Mouse (Mus musculus): ENCODE data around the gene Rpl18a. TPM values are rescaled to one million over a fixed set of nuclear protein-coding genes. Genes with fewer than 3 reads are reported as not detected.

Rpl18a gene
- polyA plus RNA-seq, 1 experiment, result 5,695 TPM

DNA sequence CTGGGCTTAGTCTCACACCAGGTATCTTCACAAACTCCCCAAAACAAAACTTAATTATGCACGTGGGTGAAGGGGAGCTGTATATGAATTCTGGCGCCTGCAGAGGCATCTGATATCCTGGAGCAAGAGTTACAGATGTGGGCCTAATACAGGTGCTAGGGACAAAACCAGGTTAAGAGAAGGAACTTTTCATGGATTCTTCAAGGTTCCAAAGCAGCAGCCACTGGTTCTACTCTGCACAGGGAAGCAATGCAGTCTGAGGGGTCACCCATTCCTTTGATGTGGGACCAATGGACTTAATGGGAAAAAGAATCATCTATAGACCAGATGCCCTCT lies 2.9 kb downstream of the Rpl18a start:
- no peaks in the 10 kb centered on the region for H3K27me3 ChIP-seq (ENCODE audit: control insufficient read depth, insufficient read depth, insufficient read length)
- TF ChIP-seq MAX (IDR thresholded peaks at IDR 0.05; ENCODE audit: low read depth) (no peak), SRF (IDR thresholded peaks at IDR 0.05; ENCODE audit: control insufficient read depth, insufficient read length, low read depth) (no peak), TCF3 (IDR thresholded peaks at IDR 0.05; ENCODE audit: insufficient read length, low read depth) (no peak), USF1 (IDR thresholded peaks at IDR 0.05; ENCODE audit: low read depth) (no peak), MYOD1 (IDR thresholded peaks at IDR 0.05; ENCODE audit: control insufficient read depth in 1 of 3, insufficient read length in 2 of 3, low read depth in 2 of 3) (no peak), E2F4 (IDR thresholded peaks at IDR 0.05; ENCODE audit: insufficient read depth) (no peak), TCF12 (IDR thresholded peaks at IDR 0.05; ENCODE audit: insufficient read depth, poor library complexity, severe bottlenecking) (no peak), POLR2A (IDR thresholded peaks at IDR 0.05; ENCODE audit: insufficient read length, low read depth) (no peak), CEBPB (IDR thresholded peaks at IDR 0.05; ENCODE audit: insufficient read depth, poor library complexity, severe bottlenecking) (no peak), POLR2AphosphoS2 (IDR thresholded peaks at IDR 0.05; ENCODE audit: insufficient read length, low read depth) (no peak), MYOG (IDR thresholded peaks at IDR 0.05; ENCODE audit: control insufficient read depth in 1 of 3, insufficient read depth in 1 of 3, insufficient read length in 2 of 3, low read depth in 2 of 3) (no peak), REST (IDR thresholded peaks at IDR 0.05; ENCODE audit: insufficient read depth, insufficient read length) (no peak)
- no peak overlapping the region for H3K4me3 ChIP-seq

DNA sequence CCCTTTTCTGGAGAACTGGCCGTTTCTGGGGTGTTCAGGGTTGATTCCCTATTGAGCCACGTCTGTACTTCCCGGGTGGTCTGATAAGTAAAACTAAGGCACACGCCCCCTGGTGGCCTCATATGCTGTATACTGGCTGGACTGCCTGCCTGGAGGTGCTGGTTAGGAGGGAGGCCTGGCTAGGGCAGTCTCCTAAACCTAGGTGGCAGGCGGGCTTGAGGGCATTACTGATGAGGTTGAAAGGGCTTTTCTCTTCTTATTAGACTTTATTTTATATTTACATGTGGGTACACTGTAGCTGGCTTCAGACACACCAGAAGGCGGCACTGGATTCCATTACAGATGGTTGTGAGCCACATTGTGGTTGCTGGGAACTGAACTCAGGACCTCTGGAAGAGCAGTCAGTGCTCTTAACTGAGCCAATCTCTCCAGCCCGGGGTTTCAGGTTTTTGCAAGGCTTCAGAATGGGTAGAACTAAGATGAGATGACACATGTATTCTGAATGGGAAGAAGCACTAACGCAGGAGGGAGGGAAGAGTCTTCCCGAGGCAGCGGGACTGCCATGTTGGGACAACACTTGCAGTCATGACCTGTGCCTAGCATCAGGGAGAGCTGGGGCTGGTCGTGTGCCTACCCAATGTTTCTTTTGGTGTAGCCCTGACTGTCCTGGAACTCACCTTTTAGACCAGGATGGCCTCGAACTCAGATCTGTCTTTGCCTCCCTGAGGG lies 3.4 kb downstream of the Rpl18a start:
- no peak overlapping the region for H3K4me2 ChIP-seq (ENCODE audit: low read depth)
- no peak overlapping the region for H3K4me3 ChIP-seq
- no peak overlapping the region for H3ac ChIP-seq (ENCODE audit: control insufficient read depth, insufficient read length)
- H3K27me3 ChIP-seq (ENCODE audit: control insufficient read depth, insufficient read depth, insufficient read length), result no peaks in the 10 kb centered on the region
- H3K79me2 ChIP-seq (ENCODE audit: control insufficient read depth, insufficient read depth), result peaks cover 18% of the 10 kb centered on the region
- TF ChIP-seq CEBPB (IDR thresholded peaks at IDR 0.05; ENCODE audit: insufficient read depth, poor library complexity, severe bottlenecking) (no peak), POLR2A (IDR thresholded peaks at IDR 0.05; ENCODE audit: insufficient read length, low read depth) (no peak), TCF12 (IDR thresholded peaks at IDR 0.05; ENCODE audit: insufficient read depth, poor library complexity, severe bottlenecking) (no peak), E2F4 (IDR thresholded peaks at IDR 0.05; ENCODE audit: insufficient read depth) (no peak), MAX (IDR thresholded peaks at IDR 0.05; ENCODE audit: low read depth) (no peak), POLR2AphosphoS2 (IDR thresholded peaks at IDR 0.05; ENCODE audit: insufficient read length, low read depth) (peak; percentile 87)
- H3K36me3 ChIP-seq (ENCODE audit: control insufficient read depth, insufficient read depth), result peaks cover 21% of the 10 kb centered on the region

More for the DNA sequence above, 2.9 kb downstream of the Rpl18a start:
- Histone ChIP-seq H3K36me3 (ENCODE audit: control insufficient read depth, insufficient read depth) (peaks cover 21% of the 10 kb centered on the region), H3K79me2 (ENCODE audit: control insufficient read depth, insufficient read depth) (peaks cover 18% of the 10 kb centered on the region), H3ac (ENCODE audit: control insufficient read depth, insufficient read length) (no peak overlapping the region), H3K4me2 (ENCODE audit: low read depth) (no peak overlapping the region)

DNA sequence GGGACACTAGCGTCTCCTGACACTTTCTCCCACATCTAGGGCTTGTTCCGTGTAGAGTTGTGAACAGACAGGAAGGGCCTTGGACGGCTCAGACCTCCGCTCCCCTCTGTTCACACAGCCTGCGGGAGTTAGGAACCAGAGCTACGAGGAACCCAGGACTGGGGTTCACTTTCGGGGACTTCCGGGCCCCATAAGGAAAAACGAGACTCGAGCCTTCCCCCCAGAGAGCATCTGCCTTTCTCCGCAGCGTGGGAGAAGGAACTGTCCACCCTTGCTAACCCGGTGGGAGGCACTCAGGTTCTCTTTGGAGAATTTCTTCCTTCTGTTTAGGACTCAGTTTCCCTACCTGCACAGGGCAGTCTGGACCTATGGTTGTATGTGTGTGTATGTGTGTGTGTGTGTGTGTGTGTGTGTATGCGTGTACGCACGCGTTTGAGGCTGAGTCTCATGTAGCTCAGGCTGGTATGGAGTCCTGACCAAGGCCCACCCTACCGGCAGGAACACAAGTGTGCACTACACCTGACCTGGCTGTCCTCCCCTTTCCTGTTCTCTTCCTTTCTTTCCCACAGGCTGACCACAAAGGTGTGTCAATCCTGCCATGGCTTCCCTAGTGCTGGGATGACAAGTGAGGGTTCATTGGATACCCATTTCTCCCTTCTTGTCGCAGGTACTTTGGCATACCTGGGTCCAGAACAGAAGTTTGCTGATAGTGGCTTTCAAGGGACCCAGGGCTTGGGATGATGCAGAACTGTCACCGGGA lies 4.1 kb downstream of the Rpl18a start:
- no peak overlapping the region for H3K4me3 ChIP-seq
- no peaks in the 10 kb centered on the region for H3K27me3 ChIP-seq (ENCODE audit: control insufficient read depth, insufficient read depth, insufficient read length)

DNA sequence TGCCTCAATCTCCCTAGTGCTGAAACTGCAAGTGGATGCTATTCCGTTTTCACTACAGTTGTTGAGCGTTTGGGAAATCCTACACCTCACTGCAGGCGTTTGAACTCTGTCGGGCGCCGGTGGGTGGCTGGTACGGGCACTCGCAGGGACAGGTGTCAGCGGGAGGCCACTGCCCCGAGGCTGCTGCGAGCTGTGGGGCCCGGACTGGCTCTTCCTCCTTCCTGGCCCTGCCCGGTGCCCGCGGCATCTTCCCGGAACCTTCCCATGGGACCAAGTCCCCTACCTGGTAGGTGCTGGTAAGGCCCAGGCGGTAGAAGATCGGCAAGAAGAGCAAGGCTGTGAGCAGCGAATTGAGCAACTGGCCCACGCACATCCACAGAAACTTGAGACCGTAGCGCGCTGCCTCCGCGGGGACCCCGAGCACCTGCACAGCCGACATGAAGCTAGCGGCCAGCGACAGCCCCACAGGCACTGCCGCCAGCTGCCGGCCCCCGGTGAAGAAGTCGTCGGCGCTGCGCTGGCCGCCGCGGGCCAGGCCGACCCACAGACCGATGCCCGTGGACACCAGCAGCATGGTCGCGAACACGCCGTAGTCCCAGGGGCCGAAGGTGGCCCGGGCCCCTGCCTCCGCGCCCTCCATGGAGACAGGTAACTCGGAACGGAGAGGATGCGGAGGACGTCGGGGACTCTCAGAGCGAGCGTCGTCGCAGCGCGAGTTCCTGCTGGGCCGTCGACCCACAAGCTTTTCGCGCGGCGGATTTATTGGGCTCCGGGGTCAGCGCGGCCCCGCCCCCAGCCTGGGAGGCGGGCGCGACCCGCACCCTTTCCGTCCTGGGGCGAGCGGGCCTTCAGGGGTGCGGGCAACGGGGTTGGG lies 5.0 kb downstream of the Rpl18a start, which contains the start of gene Slc5a5:
TSS of gene Slc5a5 (minus strand) at position 736 of the 874 bp plus-strand sequence.
- peak; percentile 7 for TF ChIP-seq POLR2AphosphoS2 (IDR thresholded peaks at IDR 0.05; ENCODE audit: insufficient read length, low read depth)
- no peak for TF ChIP-seq USF1 (IDR thresholded peaks at IDR 0.05; ENCODE audit: low read depth)
- Histone ChIP-seq H3K36me3 (ENCODE audit: control insufficient read depth, insufficient read depth) (peaks cover 21% of the 10 kb centered on the region), H3K4me3 (no peak within 1 kb of the TSS), H3K27me3 (ENCODE audit: control insufficient read depth, insufficient read depth, insufficient read length) (no peaks in the 10 kb centered on the region), H3ac (ENCODE audit: control insufficient read depth, insufficient read length) (no peak within 1 kb of the TSS), H3K4me2 (ENCODE audit: low read depth) (no peak within 1 kb of the TSS), H3K79me2 (ENCODE audit: control insufficient read depth, insufficient read depth) (peaks cover 18% of the 10 kb centered on the region)

More for the DNA sequence above, 4.1 kb downstream of the Rpl18a start:
- Histone ChIP-seq H3K4me2 (ENCODE audit: low read depth) (no peak overlapping the region), H3K36me3 (ENCODE audit: control insufficient read depth, insufficient read depth) (peaks cover 21% of the 10 kb centered on the region), H3K79me2 (ENCODE audit: control insufficient read depth, insufficient read depth) (peaks cover 18% of the 10 kb centered on the region), H3ac (ENCODE audit: control insufficient read depth, insufficient read length) (no peak overlapping the region)
- TF ChIP-seq POLR2AphosphoS2 (IDR thresholded peaks at IDR 0.05; ENCODE audit: insufficient read length, low read depth) (peak; percentile 90), POLR2A (IDR thresholded peaks at IDR 0.05; ENCODE audit: insufficient read length, low read depth) (peak; percentile 40), CEBPB (IDR thresholded peaks at IDR 0.05; ENCODE audit: insufficient read depth, poor library complexity, severe bottlenecking) (no peak), TCF12 (IDR thresholded peaks at IDR 0.05; ENCODE audit: insufficient read depth, poor library complexity, severe bottlenecking) (no peak), MYOG (IDR thresholded peaks at IDR 0.05; ENCODE audit: control insufficient read depth in 1 of 3, insufficient read depth in 1 of 3, insufficient read length in 2 of 3, low read depth in 2 of 3) (no peak)
